Mouse (Mus musculus): ENCODE data around the gene Nrip3. TPM values are rescaled to one million over a fixed set of nuclear protein-coding genes. Genes with fewer than 3 reads are reported as not detected.

Gene Nrip3
- 1.0 TPM in 1 of 2 replicates, not detected in the other for polyA plus RNA-seq (2012; ENCODE audit: low replicate concordance)

GRCm38 (mm10) chr7:109781470-109782203, at the start of gene Nrip3:
Nrip3 (minus strand) TSS chr7:109782025.

GRCm38 (mm10) chr7:109752008-109752925, 29.6 kb downstream of the Nrip3 start, which contains the start of gene Tmem9b:
Tmem9b (minus strand) TSS chr7:109752875.

GRCm38 (mm10) chr7:109731626-109732025, 50.2 kb downstream of the Nrip3 start, which contains the start of gene Ascl3:
Ascl3 (minus strand) TSS chr7:109731726.

GRCm38 (mm10) chr7:109723697-109724096, 58.1 kb downstream of the Nrip3 start, which contains the start of gene BC051019:
BC051019 (minus strand) TSS chr7:109723850.

Other genes with a start within 250 kb of the Nrip3 start
- gene St5, start 78.4 kb downstream of the Nrip3 start, polyA plus RNA-seq (2012; ENCODE audit: low replicate concordance), result 3.4 and 4.4 TPM in 2 replicates
- 12.9 and 13.9 TPM in 2 replicates for gene Akip1, start 78.3 kb downstream of the Nrip3 start, polyA plus RNA-seq (2012; ENCODE audit: low replicate concordance)
- gene BC051019, start 58.2 kb downstream of the Nrip3 start, polyA plus RNA-seq (2012; ENCODE audit: low replicate concordance), result not detected in 2 replicates
- gene Ascl3, start 50.3 kb downstream of the Nrip3 start, polyA plus RNA-seq (2012; ENCODE audit: low replicate concordance), result 0.37 TPM in 1 of 2 replicates, not detected in the other
- gene Tmem9b, start 29.1 kb downstream of the Nrip3 start, polyA plus RNA-seq (2012; ENCODE audit: low replicate concordance), result 3.1 and 11.7 TPM in 2 replicates
- not detected in 2 replicates for gene Scube2, start 83.7 kb upstream of the Nrip3 start, polyA plus RNA-seq (2012; ENCODE audit: low replicate concordance)
- gene Dennd5a, start 178.4 kb upstream of the Nrip3 start, polyA plus RNA-seq (2012; ENCODE audit: low replicate concordance), result 14.0 and 15.7 TPM in 2 replicates
- 14.1 and 21.1 TPM in 2 replicates for gene Tmem41b, start 204.9 kb upstream of the Nrip3 start, polyA plus RNA-seq (2012; ENCODE audit: low replicate concordance)
- gene Ipo7, start 236.2 kb upstream of the Nrip3 start, polyA plus RNA-seq (2012; ENCODE audit: low replicate concordance), result 44.0 and 72.1 TPM in 2 replicates